Mouse (Mus musculus) megakaryocyte, adult 5-6 weeks (primary cell): ENCODE data around the gene Cnpy4. TPM values are rescaled to one million over a fixed set of nuclear protein-coding genes. Genes with fewer than 3 reads are reported as not detected.
A peak's percentile ranks its signal among the peaks of the same experiment; 100 is the strongest.
"Not testable (repeated sequence)": the region's sequence is repeated elsewhere in the genome, so short reads cannot be mapped to it uniquely, and the experiment has no call there.

Source experiments
- ATAC-seq: 2 replicates; pipeline ENCODE4 v1.8.0; 2016; ENCODE audit warnings: mild to moderate bottlenecking, inconsistent platforms; ENCODE audit not compliant: poor library complexity, severe bottlenecking
- total RNA-seq, 2 experiments: library from RNA; stranded (forward) in 1 of 2; stranded (reverse) in 1 of 2; fragments of 153-499, 151-499 nt in 1 of 2; fragments of 221-1000, 200-1000 nt in 1 of 2; gene quantifications; 2 replicates each; pipeline versions ENCODE4 v1.2.3 to v1.2.4; 2015 to 2017

Cnpy4 gene
- total RNA-seq, 2 experiments from 2014 or later = 24.0 to 48.3 TPM

- ATAC-seq = no peak
Measured at GRCm38 (mm10) chr5:138199576-138199975, 12.3 kb downstream of the Cnpy4 start.

GRCm38 (mm10) chr5:138202086-138202485 lies 14.8 kb downstream of the Cnpy4 start:
- no peak for ATAC-seq

GRCm38 (mm10) chr5:138207253-138207652 lies 20.0 kb downstream of the Cnpy4 start:
- peak; percentile 80 for ATAC-seq

- no peak for ATAC-seq
Measured at GRCm38 (mm10) chr5:138207873-138208272, 20.6 kb downstream of the Cnpy4 start.

GRCm38 (mm10) chr5:138216632-138217031 lies 29.3 kb downstream of the Cnpy4 start:
- not testable (repeated sequence) for ATAC-seq

GRCm38 (mm10) chr5:138219864-138220263 lies 32.6 kb downstream of the Cnpy4 start:
- ATAC-seq = no peak

GRCm38 (mm10) chr5:138222111-138222510 lies 34.8 kb downstream of the Cnpy4 start:
- ATAC-seq = peak; percentile 96

- no peak for ATAC-seq
Measured at GRCm38 (mm10) chr5:138223287-138223686, 36.0 kb downstream of the Cnpy4 start.

GRCm38 (mm10) chr5:138225700-138226099 lies 38.4 kb downstream of the Cnpy4 start, which contains the start of gene Nxpe5:
Gene Nxpe5 (plus strand): TSS chr5:138225898.
- no peak for ATAC-seq

- no peak for ATAC-seq
Measured at GRCm38 (mm10) chr5:138226491-138226890, 39.2 kb downstream of the Cnpy4 start.

- peak; percentile 88 for ATAC-seq
Measured at GRCm38 (mm10) chr5:138227367-138227766, 40.1 kb downstream of the Cnpy4 start.

- ATAC-seq = peak; percentile 51
Measured at GRCm38 (mm10) chr5:138228026-138228425, 40.7 kb downstream of the Cnpy4 start.

GRCm38 (mm10) chr5:138229511-138229910 lies 42.2 kb downstream of the Cnpy4 start:
- ATAC-seq = peak; percentile 63

GRCm38 (mm10) chr5:138233778-138234177 lies 46.5 kb downstream of the Cnpy4 start:
- ATAC-seq = no peak

GRCm38 (mm10) chr5:138234224-138234623 lies 46.9 kb downstream of the Cnpy4 start:
- ATAC-seq = no peak

- ATAC-seq = no peak
Measured at GRCm38 (mm10) chr5:138241511-138241910, 54.2 kb downstream of the Cnpy4 start.

Other genes with a start within 250 kb of the Cnpy4 start
- not detected in 2 replicates for gene Gjc3, start 224.4 kb upstream of the Cnpy4 start, total RNA-seq (2015)
- not detected in 2 replicates for gene Gjc3, start 224.4 kb upstream of the Cnpy4 start, total RNA-seq (2017)
- not detected in 2 replicates for gene Azgp1, start 206.0 kb upstream of the Cnpy4 start, total RNA-seq (2015)
- gene Azgp1, start 206.0 kb upstream of the Cnpy4 start, total RNA-seq (2017) = not detected in 2 replicates
- not detected in 2 replicates for gene Smok3a, start 166.2 kb upstream of the Cnpy4 start, total RNA-seq (2015)
- not detected in 2 replicates for gene Smok3a, start 166.2 kb upstream of the Cnpy4 start, total RNA-seq (2017)
- not detected in 2 replicates for gene Smok3b, start 166.1 kb upstream of the Cnpy4 start, total RNA-seq (2015)
- gene Smok3b, start 166.1 kb upstream of the Cnpy4 start, total RNA-seq (2017) = not detected in 2 replicates
- gene Smok3c, start 134.3 kb upstream of the Cnpy4 start, total RNA-seq (2015) = not detected in 2 replicates
- not detected in 2 replicates for gene Smok3c, start 134.3 kb upstream of the Cnpy4 start, total RNA-seq (2017)
- gene Zkscan1, start 102.4 kb upstream of the Cnpy4 start, total RNA-seq (2015) = 16.1 TPM in 2 replicates
- gene Zkscan1, start 102.4 kb upstream of the Cnpy4 start, total RNA-seq (2017) = 13.1 and 14.2 TPM in 2 replicates
- gene Zscan21, start 70.6 kb upstream of the Cnpy4 start, total RNA-seq (2015) = 10.3 and 12.2 TPM in 2 replicates
- 7.2 and 7.7 TPM in 2 replicates for gene Zscan21, start 70.6 kb upstream of the Cnpy4 start, total RNA-seq (2017)
- gene Zfp113, start 31.7 kb upstream of the Cnpy4 start, total RNA-seq (2015) = 1.4 and 5.4 TPM in 2 replicates
- 2.0 and 3.5 TPM in 2 replicates for gene Zfp113, start 31.7 kb upstream of the Cnpy4 start, total RNA-seq (2017)
- 115 and 124 TPM in 2 replicates for gene Cops6, start 26.4 kb upstream of the Cnpy4 start, total RNA-seq (2015)
- 34.7 and 37.8 TPM in 2 replicates for gene Cops6, start 26.4 kb upstream of the Cnpy4 start, total RNA-seq (2017)
- gene Ap4m1, start 15.5 kb upstream of the Cnpy4 start, total RNA-seq (2015) = 11.3 and 11.7 TPM in 2 replicates
- gene Ap4m1, start 15.5 kb upstream of the Cnpy4 start, total RNA-seq (2017) = 23.5 and 28.5 TPM in 2 replicates
- 114 and 128 TPM in 2 replicates for gene Mcm7, start 15.1 kb upstream of the Cnpy4 start, total RNA-seq (2015)
- 184 and 191 TPM in 2 replicates for gene Mcm7, start 15.1 kb upstream of the Cnpy4 start, total RNA-seq (2017)
- gene Taf6, start within 50 bp of the Cnpy4 start, total RNA-seq (2015) = 23.4 and 25.6 TPM in 2 replicates
- 28.5 and 41.1 TPM in 2 replicates for gene Taf6, start within 50 bp of the Cnpy4 start, total RNA-seq (2017)
- 5.3 and 6.5 TPM in 2 replicates for gene Mblac1, start 6.8 kb downstream of the Cnpy4 start, total RNA-seq (2015)
- 4.6 and 5.8 TPM in 2 replicates for gene Mblac1, start 6.8 kb downstream of the Cnpy4 start, total RNA-seq (2017)
- gene Nxpe5, start 38.4 kb downstream of the Cnpy4 start, total RNA-seq (2015) = 0.87 and 1.2 TPM in 2 replicates
- 1.4 and 2.0 TPM in 2 replicates for gene Nxpe5, start 38.4 kb downstream of the Cnpy4 start, total RNA-seq (2017)
- 187 and 189 TPM in 2 replicates for gene Lamtor4, start 68.0 kb downstream of the Cnpy4 start, total RNA-seq (2015)
- gene Lamtor4, start 68.0 kb downstream of the Cnpy4 start, total RNA-seq (2017) = 97.6 and 122 TPM in 2 replicates
- 51.5 and 53.9 TPM in 2 replicates for gene BC037034, start 76.5 kb downstream of the Cnpy4 start, total RNA-seq (2015)
- gene BC037034, start 76.5 kb downstream of the Cnpy4 start, total RNA-seq (2017) = 49.2 and 54.9 TPM in 2 replicates
- not detected in 2 replicates for gene Gal3st4, start 85.4 kb downstream of the Cnpy4 start, total RNA-seq (2015)
- not detected in 2 replicates for gene Gal3st4, start 85.4 kb downstream of the Cnpy4 start, total RNA-seq (2017)
- gene Gm43720, start 92.5 kb downstream of the Cnpy4 start, total RNA-seq (2015) = not detected in 2 replicates
- gene Gm43720, start 92.5 kb downstream of the Cnpy4 start, total RNA-seq (2017) = not detected in 2 replicates
- gene Gpc2, start 92.5 kb downstream of the Cnpy4 start, total RNA-seq (2015) = 0.25 and 1.3 TPM in 2 replicates
- gene Gpc2, start 92.5 kb downstream of the Cnpy4 start, total RNA-seq (2017) = 3.1 and 3.6 TPM in 2 replicates
- gene Stag3, start 92.8 kb downstream of the Cnpy4 start, total RNA-seq (2015) = 11.6 and 14.8 TPM in 2 replicates
- 12.5 and 26.0 TPM in 2 replicates for gene Stag3, start 92.8 kb downstream of the Cnpy4 start, total RNA-seq (2017)
- gene Pvrig, start 154.5 kb downstream of the Cnpy4 start, total RNA-seq (2015) = 0.50 TPM in 1 of 2 replicates, not detected in the other
- gene Pvrig, start 154.5 kb downstream of the Cnpy4 start, total RNA-seq (2017) = 0.11 TPM in 1 of 2 replicates, not detected in the other